Mouse (Mus musculus) midbrain, embryonic 14.5 days (tissue): ENCODE measurements around the gene Myo1g. TPM values are rescaled to one million over a fixed set of nuclear protein-coding genes. Genes with fewer than 3 reads are reported as not detected.

Experiments used
- ATAC-seq: fragments of 200-750 bp; cut with Nextera tagmentation; 2 replicates; pipeline ENCODE4 v1.8.0; 2017; ENCODE audit warnings: moderate number of reproducible peaks, moderate library complexity; ENCODE audit not compliant: low FRiP score, low TSS enrichment
- DNase-seq: peaks from one replicate; pipeline ENCODE4 v3.0.0-alpha.2; 2015
- H3K27ac ChIP-seq: fragments of 300-500 bp; sonication (generic); replicated peaks from 2 replicates; pipeline ENCODE4 v1.5.1; 2014; ENCODE audit warnings: mild to moderate bottlenecking, low read depth, low read length, moderate library complexity
- H3K27me3 ChIP-seq: fragments of 300-500 bp; sonication (generic); 2 replicates; pipeline ENCODE4 v1.6.1; 2014; ENCODE audit warnings: low read length, control low read depth, mixed read lengths; ENCODE audit not compliant: control insufficient read depth, insufficient read depth
- H3K36me3 ChIP-seq: fragments of 300-500 bp; sonication (generic); 2 replicates; pipeline ENCODE4 v1.6.1; 2014; ENCODE audit warnings: low read length, control low read depth; ENCODE audit not compliant: control insufficient read depth, insufficient read depth
- H3K4me1 ChIP-seq: fragments of 300-500 bp; sonication (generic); 2 replicates; pipeline ENCODE4 v1.6.1; 2014; ENCODE audit warnings: mild to moderate bottlenecking, antibody characterized with exemption, low read length, control low read depth; ENCODE audit not compliant: control insufficient read depth, insufficient read depth
- H3K4me2 ChIP-seq: fragments of 300-500 bp; sonication (generic); 2 replicates; pipeline ENCODE4 v1.6.1; 2014; ENCODE audit warnings: mild to moderate bottlenecking, low read length, moderate library complexity
- H3K4me3 ChIP-seq: fragments of 300-500 bp; sonication (generic); replicated peaks from 2 replicates; pipeline ENCODE4 v1.5.1; 2014; ENCODE audit warnings: low read depth, low read length
- H3K9ac ChIP-seq: fragments of 300-500 bp; sonication (generic); replicated peaks from 2 replicates; pipeline ENCODE4 v1.6.1; 2014; ENCODE audit warnings: mild to moderate bottlenecking, low read length, moderate library complexity
- H3K9me3 ChIP-seq: fragments of 300-500 bp; sonication (generic); 2 replicates; pipeline ENCODE4 v1.6.1; 2016; ENCODE audit warnings: low read length, control low read depth, mixed read lengths; ENCODE audit not compliant: control insufficient read depth
- WGBS: fragments of 180-500 bp; shearing (Covaris S2); extraction: QIAGEN DNeasy Blood & Tissue Kit; methylation state at CpG from one replicate; pipeline ENCODE4 v1.1.7; 2014; 5-methylcytosine and 5-hydroxymethylcytosine counted together
- polyA plus RNA-seq: library from polyadenylated mRNA; unstranded; fragments of >200 nt; fragmentation: Nextera tagmentation; extraction: Ambion mirVana; gene quantifications from 2 replicates; pipeline ENCODE4 v1.2.1, GENCODE M21; 2014

The Myo1g gene
- polyA plus RNA-seq, 1 experiment from 2014 or later, result 0.37 TPM

DNA sequence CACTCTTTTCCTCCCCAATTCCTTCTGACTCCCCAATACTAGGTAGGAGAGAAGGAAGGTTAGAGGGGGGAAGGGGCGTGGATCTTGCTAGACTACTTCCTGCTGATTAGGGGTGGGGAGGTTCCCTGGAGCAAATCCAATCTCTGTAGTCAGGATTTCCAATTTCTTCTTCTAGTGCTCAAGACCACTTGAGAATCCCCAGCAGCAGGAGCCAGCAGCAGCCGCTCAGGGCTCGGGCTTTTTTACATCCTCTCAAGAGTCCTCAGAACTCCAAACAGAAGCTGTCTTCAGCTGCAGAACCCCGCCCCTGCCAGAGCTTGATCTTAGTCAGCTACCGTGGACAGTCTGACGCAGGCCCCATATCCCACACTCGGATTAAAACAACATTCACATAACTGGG, 33.3 kb downstream of the Myo1g start:
- H3K36me3 ChIP-seq, result no peaks in the 10 kb centered on the region
- H3K4me3 ChIP-seq, result no peak overlapping the region
- no peaks in the 10 kb centered on the region for H3K9me3 ChIP-seq
- DNase-seq (no peak), ATAC-seq (no peak)
- no peaks in the 10 kb centered on the region for H3K4me1 ChIP-seq
- no peak overlapping the region for H3K4me2 ChIP-seq
- WGBS, result 51% methylated on average over 7 of the region's 7 CpGs
- no peak overlapping the region for H3K9ac ChIP-seq
- H3K27ac ChIP-seq, result no peak overlapping the region
- no peaks in the 10 kb centered on the region for H3K27me3 ChIP-seq

DNA sequence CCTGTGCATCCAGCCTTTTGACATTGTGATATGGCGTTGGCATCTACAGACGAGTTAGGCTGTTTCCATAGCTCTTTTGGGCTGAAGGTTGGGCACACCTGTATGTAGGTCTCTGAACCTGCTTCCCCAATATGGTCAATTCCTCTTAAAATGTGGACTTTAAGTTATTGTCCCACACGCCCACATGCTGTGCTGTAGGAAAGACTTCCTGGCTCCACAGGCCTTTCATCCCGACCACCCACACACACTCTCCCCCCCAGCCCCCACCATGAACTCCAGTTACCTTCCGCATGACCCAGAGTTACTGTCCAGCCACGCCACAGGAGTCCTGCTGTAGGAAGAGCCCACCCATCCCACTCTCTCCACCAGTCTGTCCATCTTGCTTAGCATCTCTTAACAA, 33.8 kb downstream of the Myo1g start:
- 71% methylated on average over 6 of the region's 6 CpGs for WGBS

DNA sequence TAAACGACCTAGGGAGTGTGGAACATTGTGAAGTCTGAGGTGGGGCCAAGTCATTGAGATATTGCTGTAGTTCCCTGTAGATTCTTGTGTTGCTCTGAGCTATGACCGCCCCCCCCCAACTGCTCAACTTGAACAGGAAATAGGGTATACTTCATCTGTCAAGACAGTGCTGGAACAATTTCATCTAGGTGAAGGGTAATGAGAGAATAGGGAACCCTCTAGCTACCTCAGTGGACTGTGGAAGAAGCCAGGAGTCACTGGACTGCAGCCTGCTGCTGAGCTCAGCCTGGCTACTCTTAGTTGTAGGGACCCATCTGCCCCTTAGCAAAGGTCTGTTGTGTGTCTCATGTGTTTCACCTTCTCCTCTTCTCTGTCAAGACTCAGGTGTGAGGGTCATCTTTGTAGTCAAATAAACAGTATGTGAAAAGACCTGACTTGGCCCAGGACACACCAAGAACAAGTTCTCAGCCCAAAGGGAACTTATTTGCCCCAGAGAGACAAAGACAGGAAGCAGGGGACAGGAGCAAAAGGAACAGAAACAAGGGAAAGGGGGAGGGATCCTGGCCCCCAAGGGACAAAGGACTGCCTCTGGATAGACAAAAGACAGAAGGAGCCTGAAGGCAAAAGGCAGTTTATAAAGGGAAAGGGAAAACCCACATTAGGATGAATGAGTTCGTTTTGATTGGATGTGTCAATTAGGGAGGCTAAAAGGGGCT, 36.4 kb downstream of the Myo1g start:
- Histone ChIP-seq H3K9me3 (no peaks in the 10 kb centered on the region), H3K27me3 (no peaks in the 10 kb centered on the region), H3K4me3 (no peak overlapping the region), H3K36me3 (no peaks in the 10 kb centered on the region), H3K4me2 (no peak overlapping the region), H3K4me1 (no peaks in the 10 kb centered on the region), H3K27ac (no peak overlapping the region), H3K9ac (no peak overlapping the region)
- ATAC-seq (no peak), DNase-seq (no peak)
- WGBS, result 54% methylated on average over 3 of the region's 3 CpGs

More for the DNA sequence above, 33.8 kb downstream of the Myo1g start:
- Histone ChIP-seq H3K4me1 (no peaks in the 10 kb centered on the region), H3K27me3 (no peaks in the 10 kb centered on the region), H3K36me3 (no peaks in the 10 kb centered on the region), H3K4me2 (no peak overlapping the region), H3K9ac (no peak overlapping the region), H3K4me3 (no peak overlapping the region), H3K9me3 (no peaks in the 10 kb centered on the region), H3K27ac (no peak overlapping the region)
- no peak for ATAC-seq
- DNase-seq, result no peak

DNA sequence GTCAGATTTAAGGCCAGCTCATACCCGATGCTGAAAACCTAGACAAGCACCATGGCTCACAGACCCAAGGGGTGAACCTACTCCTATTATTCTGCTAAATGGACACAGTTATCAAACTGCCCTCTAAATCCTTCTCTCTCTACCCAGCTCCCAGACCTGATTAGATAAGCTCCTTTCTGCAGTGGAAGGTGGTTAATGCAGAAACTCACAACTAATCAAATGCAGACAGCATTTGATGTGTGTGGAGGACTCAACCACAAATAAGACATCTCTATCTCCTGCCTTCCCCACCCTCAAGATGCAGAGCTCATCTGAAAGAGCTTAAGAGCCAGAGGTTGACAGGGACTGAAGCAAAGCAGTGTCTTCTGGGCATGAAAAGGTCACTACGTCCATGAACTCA, 37.7 kb downstream of the Myo1g start:
- no peaks in the 10 kb centered on the region for H3K9me3 ChIP-seq
- DNase-seq (no peak), ATAC-seq (no peak)
- no peaks in the 10 kb centered on the region for H3K4me1 ChIP-seq
- WGBS, result 78% methylated on average over 2 of the region's 2 CpGs
- H3K27ac ChIP-seq, result no peak overlapping the region
- no peak overlapping the region for H3K9ac ChIP-seq
- no peaks in the 10 kb centered on the region for H3K36me3 ChIP-seq
- no peak overlapping the region for H3K4me2 ChIP-seq
- no peak overlapping the region for H3K4me3 ChIP-seq
- H3K27me3 ChIP-seq, result no peaks in the 10 kb centered on the region

DNA sequence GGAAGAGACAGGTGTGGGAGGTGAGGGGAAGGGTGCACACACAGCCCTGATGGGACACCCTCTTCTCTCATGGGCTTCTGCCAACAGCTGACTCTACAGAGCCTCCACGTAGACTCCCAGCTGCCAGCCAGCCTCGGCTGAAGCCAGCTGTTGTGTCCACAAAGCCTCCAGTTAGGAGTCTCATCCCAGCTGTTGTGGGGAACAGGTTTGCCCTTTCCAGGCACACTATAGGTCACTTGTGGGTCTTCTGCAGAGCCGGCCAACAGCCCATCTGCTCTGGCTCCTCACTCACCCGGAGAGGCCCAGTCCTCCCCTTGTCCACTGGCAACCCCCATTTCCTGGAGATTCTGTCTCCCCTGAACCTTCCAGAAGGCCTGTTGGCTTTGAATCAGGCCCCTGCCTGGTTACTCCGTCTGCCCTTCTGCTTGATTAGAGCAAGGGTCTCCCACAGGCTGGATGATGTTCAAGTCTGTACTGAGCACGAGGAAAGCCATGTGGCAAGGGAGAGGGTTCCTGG, 39.0 kb downstream of the Myo1g start:
- DNase-seq (no peak), ATAC-seq (no peak)
- H3K9me3 ChIP-seq, result no peaks in the 10 kb centered on the region
- no peak overlapping the region for H3K4me2 ChIP-seq
- no peak overlapping the region for H3K4me3 ChIP-seq
- no peak overlapping the region for H3K27ac ChIP-seq
- 84% methylated on average over 6 of the region's 6 CpGs for WGBS
- H3K27me3 ChIP-seq, result no peaks in the 10 kb centered on the region
- no peaks in the 10 kb centered on the region for H3K36me3 ChIP-seq
- H3K9ac ChIP-seq, result no peak overlapping the region
- no peaks in the 10 kb centered on the region for H3K4me1 ChIP-seq

DNA sequence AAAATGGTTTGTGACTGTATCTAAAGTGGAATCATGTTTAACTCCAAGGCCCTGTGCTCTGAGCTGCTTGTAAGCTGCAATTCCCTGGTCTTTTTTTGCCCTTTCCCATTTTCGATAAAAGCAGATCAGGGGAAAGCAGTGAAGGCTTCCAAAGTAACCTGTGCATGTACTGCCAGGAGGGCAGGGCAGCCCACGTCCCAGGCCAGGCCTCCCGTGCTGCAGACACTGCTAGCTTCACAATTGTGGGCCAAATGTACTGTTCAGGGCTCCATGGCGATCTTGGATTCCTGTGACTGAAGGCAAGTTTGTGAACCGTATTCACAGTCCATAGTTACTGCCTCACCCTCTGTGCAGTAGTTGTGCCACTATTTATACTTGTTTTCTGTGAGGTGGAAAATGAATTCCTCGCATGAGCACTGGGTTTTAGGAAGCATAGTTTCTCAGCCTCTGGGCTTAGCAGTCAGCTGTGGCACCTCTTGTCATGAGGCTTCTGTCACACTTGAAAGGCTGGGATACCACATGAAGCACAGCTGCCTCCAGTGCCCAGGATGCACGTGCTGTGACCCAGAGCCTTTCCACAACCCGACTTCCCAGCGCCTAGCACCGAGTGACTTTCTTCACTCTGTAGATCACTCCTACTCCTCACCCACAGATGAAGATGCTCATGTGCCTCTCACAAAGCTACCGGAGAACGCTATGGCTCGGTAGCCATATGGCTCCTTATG, 39.9 kb downstream of the Myo1g start:
- ATAC-seq, result no peak
- 79% methylated on average over 13 of the region's 13 CpGs for WGBS

DNA sequence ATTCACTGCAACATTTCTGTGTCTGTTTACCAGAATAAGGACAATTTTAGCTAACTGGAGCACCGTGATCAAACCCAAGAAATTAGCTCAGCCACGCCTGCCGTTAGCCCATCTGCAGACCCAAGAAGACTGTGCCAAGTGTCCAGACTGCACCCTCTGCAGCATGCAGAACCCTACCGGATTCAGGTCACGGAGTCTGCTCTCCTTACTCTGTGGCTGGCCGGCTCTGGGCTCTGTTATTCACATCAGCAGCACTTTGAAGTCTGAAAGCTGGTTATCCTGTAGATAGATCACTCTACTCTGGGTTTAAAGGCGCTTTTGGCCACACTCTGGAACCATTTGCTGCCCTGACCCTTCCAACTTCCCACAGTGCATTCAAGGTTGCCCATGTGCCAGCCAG, 40.6 kb downstream of the Myo1g start:
- DNase-seq, result no peak
- 72% methylated on average over 7 of the region's 7 CpGs for WGBS
- Histone ChIP-seq H3K4me3 (no peak overlapping the region), H3K27ac (no peak overlapping the region), H3K9me3 (no peaks in the 10 kb centered on the region), H3K4me2 (no peak overlapping the region), H3K27me3 (no peaks in the 10 kb centered on the region), H3K9ac (no peak overlapping the region), H3K4me1 (no peaks in the 10 kb centered on the region), H3K36me3 (no peaks in the 10 kb centered on the region)
- no peak for ATAC-seq

More for the DNA sequence above, 39.9 kb downstream of the Myo1g start:
- Histone ChIP-seq H3K36me3 (no peaks in the 10 kb centered on the region), H3K9ac (no peak overlapping the region), H3K9me3 (no peaks in the 10 kb centered on the region), H3K27me3 (no peaks in the 10 kb centered on the region), H3K4me3 (no peak overlapping the region), H3K4me2 (no peak overlapping the region), H3K4me1 (no peaks in the 10 kb centered on the region), H3K27ac (no peak overlapping the region)
- no peak for DNase-seq

DNA sequence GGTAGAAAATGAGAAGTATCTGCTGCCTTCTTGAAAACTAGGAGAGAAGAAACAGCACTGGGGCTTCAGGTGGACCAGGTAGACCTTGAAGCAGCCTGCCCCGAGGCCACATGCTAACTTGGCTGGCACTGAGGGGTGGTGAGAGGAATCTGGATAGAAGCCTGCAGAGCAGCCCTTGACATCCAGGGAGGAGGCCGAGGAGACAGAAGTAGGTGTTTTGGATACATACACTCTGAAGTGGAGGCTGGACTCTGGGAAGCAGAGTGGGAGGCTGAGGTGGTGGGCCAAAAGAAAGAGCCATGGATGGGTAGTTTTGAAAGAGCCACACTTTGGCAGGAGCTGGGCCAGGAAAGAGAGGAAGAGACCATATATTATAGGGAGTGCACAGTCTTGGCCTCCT, 41.5 kb downstream of the Myo1g start:
- Histone ChIP-seq H3K4me1 (peaks cover 2% of the 10 kb centered on the region), H3K27ac (no peak overlapping the region), H3K36me3 (no peaks in the 10 kb centered on the region), H3K9me3 (no peaks in the 10 kb centered on the region), H3K4me3 (no peak overlapping the region), H3K27me3 (no peaks in the 10 kb centered on the region), H3K4me2 (no peak overlapping the region), H3K9ac (no peak overlapping the region)
- WGBS, result 78% methylated on average over 2 of the region's 2 CpGs
- DNase-seq (no peak), ATAC-seq (no peak)

DNA sequence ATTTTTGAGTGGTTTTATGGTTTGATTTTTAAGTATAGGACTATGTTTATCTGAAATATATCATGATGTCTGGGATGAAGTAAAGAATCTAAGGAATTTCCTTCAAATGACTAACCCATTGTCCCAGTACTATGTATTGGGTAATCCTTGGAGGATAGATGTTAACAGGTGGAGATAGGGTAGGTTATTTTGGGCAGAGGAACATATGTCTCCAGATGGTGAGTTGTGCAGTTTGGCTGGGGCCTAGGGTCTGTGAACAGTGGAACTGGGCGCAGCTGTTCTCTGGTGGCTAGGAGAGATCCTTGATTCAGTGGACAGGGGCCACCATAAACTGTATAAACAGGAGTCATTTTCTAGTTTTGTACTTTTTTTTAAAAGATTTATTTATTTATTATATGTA, 43.4 kb downstream of the Myo1g start:
- DNase-seq (no peak), ATAC-seq (no peak)
- H3K27me3 ChIP-seq, result no peaks in the 10 kb centered on the region
- no peaks in the 10 kb centered on the region for H3K9me3 ChIP-seq
- 0 out of 2 replicates have a peak, but pooled peaks cover 4% of the 10 kb centered on the region for H3K36me3 ChIP-seq
- WGBS, result 100% methylated on average over 1 of the region's 1 CpGs
- no peak overlapping the region for H3K9ac ChIP-seq
- no peak overlapping the region for H3K4me2 ChIP-seq
- no peak overlapping the region for H3K4me3 ChIP-seq
- H3K27ac ChIP-seq, result no peak overlapping the region
- peaks cover 19% of the 10 kb centered on the region for H3K4me1 ChIP-seq
